Mouse (Mus musculus) layer of hippocampus, postnatal 10 days (tissue): ENCODE measurements around the gene Rnf32. TPM values are rescaled to one million over a fixed set of nuclear protein-coding genes. Genes with fewer than 3 reads are reported as not detected.

Source experiments
- DNase-seq, 2 experiments: peaks; one replicate each; pipeline ENCODE4 v3.0.0; 2021; ENCODE audit warnings: low spot score in 2 of 2
- long read RNA-seq: library from polyadenylated mRNA; stranded (forward); transcript quantifications from one replicate; pipeline ENCODE4 v2.0.0, GENCODE M21; 2023
- total RNA-seq, 2 experiments: library from RNA; stranded (reverse); gene quantifications; 2 replicates each; pipeline ENCODE4 v1.2.3; 2021

The Rnf32 gene
- total RNA-seq = 10 to 100 TPM; 17.6 to 20.9 TPM
- long read RNA-seq, partial matches to known transcripts = 2 of 20 reads
- long read RNA-seq, other reads (novel, unspliced or antisense) = 15 of 20 reads

GRCm38 (mm10) chr5:29195570-29196263 lies at the start of gene Rnf32:
Gene Rnf32, plus strand, starts transcription at chr5:29195992.
- peak; percentile 82 to 87 for DNase-seq

GRCm38 (mm10) chr5:29150146-29150545 lies 45.6 kb upstream of the Rnf32 start:
- DNase-seq = no peak

- DNase-seq = no peak
Measured at GRCm38 (mm10) chr5:29159849-29160248, 35.9 kb upstream of the Rnf32 start.

- no peak for DNase-seq
Measured at GRCm38 (mm10) chr5:29166947-29167346, 28.8 kb upstream of the Rnf32 start.

- no peak for DNase-seq
Measured at GRCm38 (mm10) chr5:29170193-29170592, 25.6 kb upstream of the Rnf32 start.

GRCm38 (mm10) chr5:29171165-29171564 lies 24.6 kb upstream of the Rnf32 start:
- no peak for DNase-seq

- DNase-seq = no peak
Measured at GRCm38 (mm10) chr5:29186798-29187197, 9.0 kb upstream of the Rnf32 start.

GRCm38 (mm10) chr5:29195231-29195569 lies 592 bp upstream of the Rnf32 start:
- no peak for DNase-seq

GRCm38 (mm10) chr5:29196264-29196658 lies 469 bp downstream of the Rnf32 start:
- no peak for DNase-seq

- DNase-seq = no peak
Measured at GRCm38 (mm10) chr5:29197187-29197586, 1.4 kb downstream of the Rnf32 start.

- no peak for DNase-seq
Measured at GRCm38 (mm10) chr5:29198960-29199488, 3.2 kb downstream of the Rnf32 start.

- no peak for DNase-seq
Measured at GRCm38 (mm10) chr5:29199868-29200267, 4.1 kb downstream of the Rnf32 start.

GRCm38 (mm10) chr5:29205690-29206089 lies 9.9 kb downstream of the Rnf32 start:
- DNase-seq = no peak

- DNase-seq = no peak
Measured at GRCm38 (mm10) chr5:29211980-29212555, 16.3 kb downstream of the Rnf32 start.

- DNase-seq = no peak
Measured at GRCm38 (mm10) chr5:29217997-29218396, 22.2 kb downstream of the Rnf32 start.

GRCm38 (mm10) chr5:29224089-29224488 lies 28.3 kb downstream of the Rnf32 start:
- no peak for DNase-seq

GRCm38 (mm10) chr5:29230481-29230880 lies 34.7 kb downstream of the Rnf32 start:
- DNase-seq = no peak

GRCm38 (mm10) chr5:29238379-29238778 lies 42.6 kb downstream of the Rnf32 start:
- DNase-seq = no peak

GRCm38 (mm10) chr5:29244769-29245168 lies 49.0 kb downstream of the Rnf32 start:
- DNase-seq = no peak

- no peak for DNase-seq
Measured at GRCm38 (mm10) chr5:29250795-29251495, 55.2 kb downstream of the Rnf32 start.

- no peak for DNase-seq
Measured at GRCm38 (mm10) chr5:29251496-29251873, 55.7 kb downstream of the Rnf32 start.

- DNase-seq = no peak
Measured at GRCm38 (mm10) chr5:29253876-29254275, 58.1 kb downstream of the Rnf32 start.
